Mouse (Mus musculus): ENCODE measurements around the gene Sntg2. TPM values are rescaled to one million over a fixed set of nuclear protein-coding genes. Genes with fewer than 3 reads are reported as not detected.

The Sntg2 gene
- polyA plus RNA-seq, 2 experiments = 1.4 TPM

- Histone ChIP-seq H3K36me3 (ENCODE audit: control insufficient read depth, insufficient read depth, low read length) (no peaks in the 10 kb centered on the region), H3K9ac (ENCODE audit: low read depth, low read length, severe bottlenecking) (no peak overlapping the region), H3K27ac (replicated peaks; ENCODE audit: low read depth, low read length) (no peak overlapping the region), H3K4me3 (replicated peaks; ENCODE audit: low read length) (no peak overlapping the region), H3K4me2 (replicated peaks; ENCODE audit: low read depth, low read length, severe bottlenecking) (no peak overlapping the region), H3K9me3 (ENCODE audit: control insufficient read depth, low read length) (no peaks in the 10 kb centered on the region), H3K27me3 (ENCODE audit: control insufficient read depth, insufficient read depth, low read length) (no peaks in the 10 kb centered on the region), H3K4me1 (ENCODE audit: control insufficient read depth, insufficient read depth, low read length) (no peaks in the 10 kb centered on the region)
- TF ChIP-seq POLR2A (IDR thresholded peaks at IDR 0.05; ENCODE audit: borderline replicate concordance, extremely low read depth, insufficient read depth, insufficient read length) = no peak
- 93% methylated on average over 2 of the region's 2 CpGs for WGBS
- DNase-seq (ENCODE audit: low spot score) (no peak), ATAC-seq (ENCODE audit: low FRiP score, low read depth) (no peak)
Measured at GRCm38 (mm10) chr12:30400114-30400513, 26.9 kb upstream of the Sntg2 start.

GRCm38 (mm10) chr12:30372293-30372692, 882 bp downstream of the Sntg2 start:
- WGBS = 49% methylated on average over 5 of the region's 5 CpGs
- ATAC-seq (ENCODE audit: low FRiP score, low read depth) (no peak), DNase-seq (ENCODE audit: low spot score) (no peak)
- H3K9me3 ChIP-seq (ENCODE audit: control insufficient read depth, low read length) = no peaks in the 10 kb centered on the region
- no peak overlapping the region for H3K9ac ChIP-seq (ENCODE audit: low read depth, low read length, severe bottlenecking)
- H3K4me1 ChIP-seq (ENCODE audit: control insufficient read depth, insufficient read depth, low read length) = peaks cover 7% of the 10 kb centered on the region
- H3K36me3 ChIP-seq (ENCODE audit: control insufficient read depth, insufficient read depth, low read length) = no peaks in the 10 kb centered on the region
- H3K4me2 ChIP-seq (replicated peaks; ENCODE audit: low read depth, low read length, severe bottlenecking) = peak overlapping the region; percentile 96; the same call in 1 of the 2 replicates
- TF ChIP-seq POLR2A (IDR thresholded peaks at IDR 0.05; ENCODE audit: borderline replicate concordance, extremely low read depth, insufficient read depth, insufficient read length) = no peak
- H3K4me3 ChIP-seq (replicated peaks; ENCODE audit: low read length) = peak overlapping the region; percentile 45
- no peak overlapping the region for H3K27ac ChIP-seq (replicated peaks; ENCODE audit: low read depth, low read length)
- peaks cover 9% of the 10 kb centered on the region; the same call in 1 of the 2 replicates for H3K27me3 ChIP-seq (ENCODE audit: control insufficient read depth, insufficient read depth, low read length)

GRCm38 (mm10) chr12:30369786-30370185, 3.4 kb downstream of the Sntg2 start:
- Histone ChIP-seq H3K27me3 (ENCODE audit: control insufficient read depth, insufficient read depth, low read length) (peaks cover 9% of the 10 kb centered on the region; the same call in 1 of the 2 replicates), H3K4me3 (replicated peaks; ENCODE audit: low read length) (no peak overlapping the region), H3K9me3 (ENCODE audit: control insufficient read depth, low read length) (no peaks in the 10 kb centered on the region), H3K9ac (ENCODE audit: low read depth, low read length, severe bottlenecking) (no peak overlapping the region), H3K27ac (replicated peaks; ENCODE audit: low read depth, low read length) (no peak overlapping the region), H3K4me2 (replicated peaks; ENCODE audit: low read depth, low read length, severe bottlenecking) (no peak overlapping the region), H3K36me3 (ENCODE audit: control insufficient read depth, insufficient read depth, low read length) (no peaks in the 10 kb centered on the region), H3K4me1 (ENCODE audit: control insufficient read depth, insufficient read depth, low read length) (peaks cover 7% of the 10 kb centered on the region)
- peak; percentile 79 for DNase-seq (ENCODE audit: low spot score)
- ATAC-seq (ENCODE audit: low FRiP score, low read depth) = peak; percentile 53; the same call in 1 of the 2 replicates
- WGBS = 6% methylated on average over 6 of the region's 6 CpGs
- no peak for TF ChIP-seq POLR2A (IDR thresholded peaks at IDR 0.05; ENCODE audit: borderline replicate concordance, extremely low read depth, insufficient read depth, insufficient read length)

- ATAC-seq (ENCODE audit: low FRiP score, low read depth) (no peak), DNase-seq (ENCODE audit: low spot score) (no peak)
- H3K9me3 ChIP-seq (ENCODE audit: control insufficient read depth, low read length) = no peaks in the 10 kb centered on the region
- H3K4me1 ChIP-seq (ENCODE audit: control insufficient read depth, insufficient read depth, low read length) = peaks cover 7% of the 10 kb centered on the region
- TF ChIP-seq POLR2A (IDR thresholded peaks at IDR 0.05; ENCODE audit: borderline replicate concordance, extremely low read depth, insufficient read depth, insufficient read length) = no peak
- no peak overlapping the region for H3K4me3 ChIP-seq (replicated peaks; ENCODE audit: low read length)
- no peaks in the 10 kb centered on the region for H3K36me3 ChIP-seq (ENCODE audit: control insufficient read depth, insufficient read depth, low read length)
- WGBS = 79% methylated on average over 6 of the region's 6 CpGs
- peaks cover 9% of the 10 kb centered on the region; the same call in 1 of the 2 replicates for H3K27me3 ChIP-seq (ENCODE audit: control insufficient read depth, insufficient read depth, low read length)
- no peak overlapping the region for H3K9ac ChIP-seq (ENCODE audit: low read depth, low read length, severe bottlenecking)
- no peak overlapping the region for H3K4me2 ChIP-seq (replicated peaks; ENCODE audit: low read depth, low read length, severe bottlenecking)
- H3K27ac ChIP-seq (replicated peaks; ENCODE audit: low read depth, low read length) = no peak overlapping the region
Measured at GRCm38 (mm10) chr12:30369141-30369540, 4.0 kb downstream of the Sntg2 start.

GRCm38 (mm10) chr12:30362306-30362705, 10.9 kb downstream of the Sntg2 start:
- no peak for DNase-seq (ENCODE audit: low spot score)
- Histone ChIP-seq H3K36me3 (ENCODE audit: control insufficient read depth, insufficient read depth, low read length) (no peaks in the 10 kb centered on the region), H3K4me3 (replicated peaks; ENCODE audit: low read length) (no peak overlapping the region), H3K4me2 (replicated peaks; ENCODE audit: low read depth, low read length, severe bottlenecking) (no peak overlapping the region), H3K9ac (ENCODE audit: low read depth, low read length, severe bottlenecking) (no peak overlapping the region), H3K9me3 (ENCODE audit: control insufficient read depth, low read length) (no peaks in the 10 kb centered on the region), H3K27me3 (ENCODE audit: control insufficient read depth, insufficient read depth, low read length) (no peaks in the 10 kb centered on the region), H3K4me1 (ENCODE audit: control insufficient read depth, insufficient read depth, low read length) (no peaks in the 10 kb centered on the region), H3K27ac (replicated peaks; ENCODE audit: low read depth, low read length) (no peak overlapping the region)
- no peak for TF ChIP-seq POLR2A (IDR thresholded peaks at IDR 0.05; ENCODE audit: borderline replicate concordance, extremely low read depth, insufficient read depth, insufficient read length)
- ATAC-seq (ENCODE audit: low FRiP score, low read depth) = no peak
- 82% methylated on average over 2 of the region's 2 CpGs for WGBS

- Histone ChIP-seq H3K27ac (replicated peaks; ENCODE audit: low read depth, low read length) (no peak overlapping the region), H3K36me3 (ENCODE audit: control insufficient read depth, insufficient read depth, low read length) (no peaks in the 10 kb centered on the region), H3K27me3 (ENCODE audit: control insufficient read depth, insufficient read depth, low read length) (no peaks in the 10 kb centered on the region), H3K9me3 (ENCODE audit: control insufficient read depth, low read length) (no peaks in the 10 kb centered on the region), H3K4me1 (ENCODE audit: control insufficient read depth, insufficient read depth, low read length) (no peaks in the 10 kb centered on the region), H3K4me2 (replicated peaks; ENCODE audit: low read depth, low read length, severe bottlenecking) (no peak overlapping the region), H3K9ac (ENCODE audit: low read depth, low read length, severe bottlenecking) (no peak overlapping the region), H3K4me3 (replicated peaks; ENCODE audit: low read length) (no peak overlapping the region)
- 60% methylated on average over 6 of the region's 6 CpGs for WGBS
- no peak for TF ChIP-seq POLR2A (IDR thresholded peaks at IDR 0.05; ENCODE audit: borderline replicate concordance, extremely low read depth, insufficient read depth, insufficient read length)
- no peak for ATAC-seq (ENCODE audit: low FRiP score, low read depth)
- DNase-seq (ENCODE audit: low spot score) = no peak
Measured at GRCm38 (mm10) chr12:30357666-30358065, 15.5 kb downstream of the Sntg2 start.

Data from limb, embryonic 14.5 days (tissue).